Mouse (Mus musculus) midbrain, embryonic 16.5 days (tissue): ENCODE data around the gene Taf5. TPM values are rescaled to one million over a fixed set of nuclear protein-coding genes. Genes with fewer than 3 reads are reported as not detected.

Experiments used
- ATAC-seq: fragments of 200-750 bp; cut with Nextera tagmentation; 2 replicates; pipeline ENCODE4 v1.8.0; 2017; ENCODE audit warnings: moderate TSS enrichment
- H3K27ac ChIP-seq: fragments of 300-500 bp; sonication (generic); 2 replicates; pipeline ENCODE4 v1.5.1; 2014; ENCODE audit warnings: mild to moderate bottlenecking, low read length, mixed read lengths
- H3K27me3 ChIP-seq: fragments of 300-500 bp; sonication (generic); 2 replicates; pipeline ENCODE4 v1.6.1; 2014; ENCODE audit warnings: low read depth, low read length, mixed read lengths; ENCODE audit not compliant: control insufficient read depth, insufficient read depth
- H3K36me3 ChIP-seq: fragments of 300-500 bp; sonication (generic); 2 replicates; pipeline ENCODE4 v1.6.1; 2014; ENCODE audit warnings: mild to moderate bottlenecking, low read length, moderate library complexity, mixed read lengths; ENCODE audit not compliant: control insufficient read depth, insufficient read depth
- H3K4me1 ChIP-seq: fragments of 300-500 bp; sonication (generic); 2 replicates; pipeline ENCODE4 v1.6.1; 2014; ENCODE audit warnings: mild to moderate bottlenecking, low read length, mixed read lengths; ENCODE audit not compliant: control insufficient read depth, insufficient read depth
- H3K4me2 ChIP-seq: fragments of 300-500 bp; sonication (generic); 2 replicates; pipeline ENCODE4 v1.6.1; 2014; ENCODE audit warnings: mild to moderate bottlenecking, low read length, mixed read lengths
- H3K4me3 ChIP-seq: fragments of 300-500 bp; sonication (generic); 2 replicates; pipeline ENCODE4 v1.5.1; 2014; ENCODE audit warnings: low read depth, mild to moderate bottlenecking, low read length, moderate library complexity, mixed read lengths
- H3K9ac ChIP-seq: fragments of 300-500 bp; sonication (generic); 2 replicates; pipeline ENCODE4 v1.6.1; 2014; ENCODE audit warnings: low read depth, low read length, mixed read lengths
- H3K9me3 ChIP-seq: fragments of 300-500 bp; sonication (generic); replicated peaks from 2 replicates; pipeline ENCODE4 v1.6.1; 2014; ENCODE audit warnings: mild to moderate bottlenecking, low read length, mixed read lengths; ENCODE audit not compliant: control insufficient read depth, poor library complexity, severe bottlenecking
- WGBS: fragments of 180-500 bp; shearing (Covaris S2); extraction: QIAGEN DNeasy Blood & Tissue Kit; methylation state at CpG from one replicate; pipeline ENCODE4 v1.1.7; 2014; 5-methylcytosine and 5-hydroxymethylcytosine counted together
- polyA plus RNA-seq: library from polyadenylated mRNA; unstranded; fragments of >200 nt; fragmentation: Nextera tagmentation; extraction: Ambion mirVana; gene quantifications from 2 replicates; pipeline ENCODE4 v1.2.1, GENCODE M21; 2015

The Taf5 gene
- polyA plus RNA-seq, 1 experiment from 2014 or later: 5.1 TPM

DNA sequence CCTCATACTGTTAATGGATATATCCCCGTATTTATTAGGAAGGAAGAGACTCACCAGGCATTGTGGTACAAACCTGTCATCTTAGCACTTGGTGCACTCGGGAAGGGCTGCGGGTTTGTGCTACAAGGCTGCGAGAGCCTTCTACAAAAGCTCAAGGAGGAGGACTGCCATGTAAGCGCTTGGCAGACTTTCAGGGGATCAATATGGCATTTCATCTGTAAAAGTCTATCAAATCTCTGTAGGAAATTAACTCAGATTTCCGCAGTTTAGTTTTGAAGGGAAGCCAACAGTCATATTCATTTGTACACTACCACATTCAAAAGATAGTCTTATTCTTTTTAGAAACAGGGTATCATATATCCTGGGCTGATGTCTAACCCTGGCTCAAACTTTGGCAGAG lies 35.8 kb upstream of the Taf5 start:
- H3K4me1 ChIP-seq: no peaks in the 10 kb centered on the region
- no peak overlapping the region for H3K4me2 ChIP-seq
- H3K36me3 ChIP-seq: peaks cover 8% of the 10 kb centered on the region
- H3K4me3 ChIP-seq: no peak overlapping the region
- 92% methylated on average over 6 of the region's 6 CpGs for WGBS
- no peaks in the 10 kb centered on the region for H3K27me3 ChIP-seq
- H3K9ac ChIP-seq: no peak overlapping the region
- no peak overlapping the region for H3K27ac ChIP-seq
- H3K9me3 ChIP-seq: no peaks in the 10 kb centered on the region
- no peak for ATAC-seq

- no peak overlapping the region for H3K4me3 ChIP-seq
- H3K9me3 ChIP-seq: no peaks in the 10 kb centered on the region
- no peak overlapping the region for H3K9ac ChIP-seq
- no peak overlapping the region for H3K4me2 ChIP-seq
- no peak overlapping the region for H3K27ac ChIP-seq
- WGBS: 97% methylated on average over 4 of the region's 4 CpGs
- peaks cover 20% of the 10 kb centered on the region for H3K36me3 ChIP-seq
- H3K4me1 ChIP-seq: no peaks in the 10 kb centered on the region
- ATAC-seq: no peak
- H3K27me3 ChIP-seq: no peaks in the 10 kb centered on the region
Observed at GRCm38 (mm10) chr19:47034916-47035315, 32.6 kb upstream of the Taf5 start.

GRCm38 (mm10) chr19:47036596-47036995 lies 30.9 kb upstream of the Taf5 start:
- no peak for ATAC-seq
- Histone ChIP-seq H3K9ac (no peak overlapping the region), H3K27me3 (no peaks in the 10 kb centered on the region), H3K4me2 (no peak overlapping the region), H3K9me3 (no peaks in the 10 kb centered on the region), H3K4me3 (no peak overlapping the region), H3K4me1 (no peaks in the 10 kb centered on the region), H3K27ac (no peak overlapping the region), H3K36me3 (peaks cover 20% of the 10 kb centered on the region)
- WGBS: 91% methylated on average over 3 of the region's 3 CpGs

GRCm38 (mm10) chr19:47040720-47041473 lies 26.6 kb upstream of the Taf5 start:
- 95% methylated on average over 3 of the region's 3 CpGs for WGBS
- Histone ChIP-seq H3K4me1 (no peaks in the 10 kb centered on the region), H3K36me3 (peaks cover 16% of the 10 kb centered on the region), H3K4me3 (no peak overlapping the region), H3K4me2 (no peak overlapping the region), H3K9ac (no peak overlapping the region), H3K27me3 (no peaks in the 10 kb centered on the region), H3K27ac (no peak overlapping the region), H3K9me3 (no peaks in the 10 kb centered on the region)
- no peak for ATAC-seq

DNA sequence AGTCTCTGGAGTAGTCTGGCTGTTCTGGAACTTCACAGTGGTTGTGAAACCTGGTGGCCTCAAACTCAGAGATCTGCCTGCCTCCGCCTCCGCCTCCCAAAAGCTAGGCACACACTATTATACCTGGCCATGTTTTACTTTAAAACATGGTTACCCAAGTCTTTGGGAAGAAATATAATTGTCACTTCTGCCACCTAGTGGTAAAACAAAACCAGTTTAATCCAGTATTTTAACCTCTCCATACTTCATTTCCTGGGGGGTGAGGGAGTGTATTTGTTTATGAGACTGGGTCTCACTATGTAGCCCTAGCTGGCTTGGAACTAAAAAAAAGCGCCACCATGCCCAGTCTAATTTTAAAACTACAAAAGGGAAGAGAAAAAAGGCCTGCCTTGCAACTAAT lies 23.9 kb upstream of the Taf5 start:
- no peaks in the 10 kb centered on the region for H3K4me1 ChIP-seq
- WGBS: 94% methylated on average over 3 of the region's 3 CpGs
- H3K36me3 ChIP-seq: peaks cover 10% of the 10 kb centered on the region

GRCm38 (mm10) chr19:47046343-47046742 lies 21.2 kb upstream of the Taf5 start:
- no peaks in the 10 kb centered on the region for H3K27me3 ChIP-seq
- no peak for ATAC-seq
- no peak overlapping the region for H3K4me2 ChIP-seq
- no peak overlapping the region for H3K4me3 ChIP-seq
- WGBS: 89% methylated on average over 1 of the region's 1 CpGs
- H3K9ac ChIP-seq: no peak overlapping the region
- no peak overlapping the region for H3K27ac ChIP-seq
- H3K9me3 ChIP-seq: no peaks in the 10 kb centered on the region
- H3K36me3 ChIP-seq: peaks cover 5% of the 10 kb centered on the region
- H3K4me1 ChIP-seq: peaks cover 12% of the 10 kb centered on the region

More for the DNA sequence above, 23.9 kb upstream of the Taf5 start:
- ATAC-seq: no peak
- H3K27me3 ChIP-seq: no peaks in the 10 kb centered on the region
- no peak overlapping the region for H3K9ac ChIP-seq
- no peak overlapping the region for H3K27ac ChIP-seq
- H3K4me2 ChIP-seq: no peak overlapping the region
- no peak overlapping the region for H3K4me3 ChIP-seq
- H3K9me3 ChIP-seq: no peaks in the 10 kb centered on the region

- WGBS: 87% methylated on average over 13 of the region's 13 CpGs
- no peak for ATAC-seq
- H3K9ac ChIP-seq: no peak overlapping the region
- H3K4me2 ChIP-seq: no peak overlapping the region
- no peak overlapping the region for H3K4me3 ChIP-seq
- H3K27ac ChIP-seq: no peak overlapping the region
- no peaks in the 10 kb centered on the region for H3K27me3 ChIP-seq
- no peaks in the 10 kb centered on the region for H3K9me3 ChIP-seq
- peaks cover 5% of the 10 kb centered on the region for H3K36me3 ChIP-seq
- H3K4me1 ChIP-seq: peaks cover 12% of the 10 kb centered on the region
Observed at GRCm38 (mm10) chr19:47047236-47047833, 20.2 kb upstream of the Taf5 start.

- Histone ChIP-seq H3K36me3 (peaks cover 5% of the 10 kb centered on the region), H3K4me3 (no peak overlapping the region), H3K4me2 (peak overlapping the region; percentile 87), H3K4me1 (peaks cover 12% of the 10 kb centered on the region), H3K27ac (no peak overlapping the region), H3K9me3 (no peaks in the 10 kb centered on the region), H3K9ac (no peak overlapping the region), H3K27me3 (no peaks in the 10 kb centered on the region)
- ATAC-seq: no peak
- WGBS: 66% methylated on average over 4 of the region's 4 CpGs
Observed at GRCm38 (mm10) chr19:47049061-47049460, 18.5 kb upstream of the Taf5 start.

DNA sequence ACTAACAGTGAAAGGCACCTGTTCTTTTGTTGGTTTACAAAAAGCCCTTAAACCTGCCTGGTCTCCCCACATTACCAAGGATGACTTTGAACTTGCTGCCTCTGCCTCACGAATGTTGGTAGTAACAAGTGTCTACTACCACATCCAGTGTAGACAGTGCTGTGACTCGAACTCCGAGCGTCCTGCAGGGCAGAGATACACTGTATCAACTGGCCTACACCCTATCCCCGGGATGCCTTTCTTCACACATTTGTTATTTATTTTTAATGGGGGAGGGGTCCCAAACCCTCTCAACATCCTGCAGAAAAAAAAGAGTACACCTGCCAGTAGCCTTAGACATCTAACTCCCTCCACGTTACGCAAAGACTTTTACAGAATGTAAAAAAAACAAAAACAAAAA lies 17.7 kb upstream of the Taf5 start:
- H3K27ac ChIP-seq: peak overlapping the region; percentile 95; the same call in 1 of the 2 replicates
- H3K36me3 ChIP-seq: peaks cover 5% of the 10 kb centered on the region
- no peaks in the 10 kb centered on the region for H3K9me3 ChIP-seq
- WGBS: 8% methylated on average over 7 of the region's 7 CpGs
- H3K9ac ChIP-seq: peak overlapping the region; percentile 93
- peak overlapping the region; percentile 87 for H3K4me2 ChIP-seq
- peak; percentile 33; the same call in 1 of the 2 replicates for ATAC-seq
- H3K27me3 ChIP-seq: no peaks in the 10 kb centered on the region
- peak overlapping the region; percentile 95 for H3K4me3 ChIP-seq
- H3K4me1 ChIP-seq: peaks cover 12% of the 10 kb centered on the region
